Mouse (Mus musculus) bone marrow macrophage, adult 2 months (primary cell): Measurements from ENCODE around the gene Pdcd1. TPM values are rescaled to one million over a fixed set of nuclear protein-coding genes. Genes with fewer than 3 reads are reported as not detected.
"Not testable (repeated sequence)": the region's sequence is repeated elsewhere in the genome, so short reads cannot be mapped to it uniquely, and the experiment has no call there.

Source experiments
- H3K27ac ChIP-seq: 2 replicates; pipeline ENCODE4 v1.5.1; 2012; ENCODE audit warnings: low read depth, low read length; ENCODE audit not compliant: insufficient read depth
- H3K4me1 ChIP-seq: 2 replicates; pipeline ENCODE4 v1.6.1; 2012; ENCODE audit warnings: low read length; ENCODE audit not compliant: control insufficient read depth, insufficient read depth
- H3K4me3 ChIP-seq: 2 replicates; pipeline ENCODE4 v1.5.1; 2012; ENCODE audit warnings: mild to moderate bottlenecking, low read length, moderate library complexity; ENCODE audit not compliant: insufficient read depth
- CTCF ChIP-seq: IDR thresholded peaks from 2 replicates; pipeline ENCODE4 v1.5.1; 2012; ENCODE audit warnings: low read depth, mild to moderate bottlenecking, low read length, moderate library complexity
- POLR2A ChIP-seq: IDR thresholded peaks from 2 replicates; pipeline ENCODE4 v1.6.1; 2012; ENCODE audit warnings: mild to moderate bottlenecking, low read depth, low read length, borderline replicate concordance
- polyA plus RNA-seq: library from polyadenylated mRNA; stranded (reverse); fragments of >200 nt; gene quantifications from 2 replicates; pipeline ENCODE4 v1.2.4, GENCODE M21; 2012; ENCODE audit not compliant: missing spikeins, insufficient read depth, insufficient read length

Pdcd1 gene
- polyA plus RNA-seq, 1 experiment: not detected

- Histone ChIP-seq H3K4me1 (no peaks in the 10 kb centered on the region), H3K27ac (no peak overlapping the region), H3K4me3 (no peak overlapping the region)
- TF ChIP-seq POLR2A (no peak), CTCF (no peak)
These were observed 19.2 kb downstream of the Pdcd1 start for GRCm38 (mm10) chr1:94033075-94033602.

GRCm38 (mm10) chr1:94028741-94029140 is 23.6 kb downstream of the Pdcd1 start:
- Histone ChIP-seq H3K27ac (no peak overlapping the region), H3K4me1 (no peaks in the 10 kb centered on the region), H3K4me3 (no peak overlapping the region)
- TF ChIP-seq POLR2A (no peak), CTCF (no peak)

- TF ChIP-seq CTCF: no peak
- no peak for TF ChIP-seq POLR2A
- no peak overlapping the region for H3K27ac ChIP-seq
- no peaks in the 10 kb centered on the region for H3K4me1 ChIP-seq
- no peak overlapping the region for H3K4me3 ChIP-seq
These were observed 24.7 kb downstream of the Pdcd1 start for GRCm38 (mm10) chr1:94027506-94028108.

GRCm38 (mm10) chr1:94020151-94020550 is 32.2 kb downstream of the Pdcd1 start, which contains the start of gene Neu4:
Gene Neu4, plus strand, starts transcription at chr1:94020451.
- Histone ChIP-seq H3K4me1 (no peaks in the 10 kb centered on the region), H3K27ac (no peak within 1 kb of the TSS), H3K4me3 (no peak within 1 kb of the TSS)
- TF ChIP-seq CTCF: no peak
- no peak for TF ChIP-seq POLR2A

GRCm38 (mm10) chr1:94011643-94012042 is 40.7 kb downstream of the Pdcd1 start:
- no peak for TF ChIP-seq CTCF
- TF ChIP-seq POLR2A: no peak
- Histone ChIP-seq H3K4me1 (no peaks in the 10 kb centered on the region), H3K4me3 (no peak overlapping the region), H3K27ac (no peak overlapping the region)

- not testable (repeated sequence) for H3K27ac ChIP-seq, H3K4me1 ChIP-seq, H3K4me3 ChIP-seq
These were observed 43.5 kb downstream of the Pdcd1 start for GRCm38 (mm10) chr1:94008826-94009225.

- not testable (repeated sequence) for H3K27ac ChIP-seq, H3K4me1 ChIP-seq, H3K4me3 ChIP-seq
These were observed 46.3 kb downstream of the Pdcd1 start for GRCm38 (mm10) chr1:94005954-94006506.

- no peak for TF ChIP-seq CTCF
- TF ChIP-seq POLR2A: no peak
- Histone ChIP-seq H3K27ac (no peak overlapping the region), H3K4me1 (no peaks in the 10 kb centered on the region), H3K4me3 (no peak overlapping the region)
These were observed 51.3 kb downstream of the Pdcd1 start for GRCm38 (mm10) chr1:94001023-94001422.

- H3K27ac ChIP-seq, H3K4me3 ChIP-seq, H3K4me1 ChIP-seq: not testable (repeated sequence)
These were observed 60.9 kb downstream of the Pdcd1 start for GRCm38 (mm10) chr1:93991491-93991890.

GRCm38 (mm10) chr1:93991068-93991467 is 61.3 kb downstream of the Pdcd1 start:
- H3K27ac ChIP-seq, H3K4me3 ChIP-seq, H3K4me1 ChIP-seq: not testable (repeated sequence)

- not testable (repeated sequence) for H3K27ac ChIP-seq, H3K4me1 ChIP-seq, H3K4me3 ChIP-seq
These were observed 62.1 kb downstream of the Pdcd1 start, which contains the start of gene Gal3st2c for GRCm38 (mm10) chr1:93990209-93990608. Gene Gal3st2c, plus strand, starts transcription at chr1:93990509.
